10 mouse cellular contexts compared by ENCODE assay signal in genomic region chr3:131524779-131525178, GRCm38 (mm10). TPM values are rescaled to one million over a fixed set of nuclear protein-coding genes. Genes with fewer than 3 reads are reported as not detected.
DNase-seq lines count a peak whose midpoint lies in the region; ATAC-seq and TF ChIP-seq lines count a peak whose summit lies in the region.
"Had no signal": no experiment of that assay in that cellular context is flagged by ENCODE, and none has a peak within 500 bp of the region (broad histone marks: within the 10 kb centered on the region; RNA-seq: fewer than 3 reads in every experiment).

No protein-coding gene starts in this region.

- peak; percentile 33 for DNase-seq in heart, adult 8-10 months (ENCODE audit: low spot score)
- DNase-seq in heart, embryonic 10.5 days (ENCODE audit: low spot score), result no peak
- DNase-seq in CH12.LX (ENCODE audit: extremely low read depth), result no peak
- DNase-seq in cerebellum, adult 18-20 months, result peak; percentile 45 to 59
- DNase-seq in left cerebral cortex, postnatal 25 days (ENCODE audit: low spot score in 2 of 2), result peak; percentile 24 to 35
- peak; percentile 55 for DNase-seq in retina, postnatal 1 day

- TF ChIP-seq EP300 in CH12.LX (IDR thresholded peaks at IDR 0.05; ENCODE audit: low read length), result no peak

- no peaks in the 10 kb centered on the region for H3K36me3 ChIP-seq in heart, embryonic 10.5 days
- no peaks in the 10 kb centered on the region for H3K36me3 ChIP-seq in CH12.LX (replicated peaks in 1 of 2; ENCODE audit: control insufficient read depth in 1 of 2, insufficient read depth in 1 of 2, low read length in 1 of 2)
- H3K36me3 ChIP-seq: heart, embryonic 15.5 days; neural tube, embryonic 12.5 days had no signal

- dilution Hi-C loops in CH12.LX (cut with MboI; ENCODE audit: extremely low pct_ligation_motif_present, extremely low pct_unique_long_range_greater_than_20kb, low sequenced_read_pairs), result no loop called here

- H3K27ac ChIP-seq in heart, embryonic 10.5 days, result no peak overlapping the region
- no peak overlapping the region for H3K27ac ChIP-seq in CH12.LX (ENCODE audit: insufficient read depth, low read depth)
- H3K27ac ChIP-seq: heart, embryonic 15.5 days; neural tube, embryonic 12.5 days had no signal

- no peak overlapping the region for H3K4me2 ChIP-seq in CH12.LX (ENCODE audit: insufficient read depth, low read depth, poor library complexity, severe bottlenecking)
- H3K4me2 ChIP-seq: heart, embryonic 15.5 days; neural tube, embryonic 12.5 days had no signal

- TF ChIP-seq RAD21 in CH12.LX (IDR thresholded peaks at IDR 0.05; ENCODE audit: low read depth, low read length), result peak; percentile 34

- H3K4me3 ChIP-seq in heart, embryonic 10.5 days, result no peak overlapping the region
- H3K4me3 ChIP-seq in CH12.LX (replicated peaks in 1 of 3; ENCODE audit: low read depth in 2 of 3, low read length in 2 of 3, poor library complexity in 1 of 3), result no peak overlapping the region
- H3K4me3 ChIP-seq: heart, embryonic 15.5 days; neural tube, embryonic 12.5 days had no signal

- no peaks in the 10 kb centered on the region for H3K4me1 ChIP-seq in heart, embryonic 10.5 days
- no peaks in the 10 kb centered on the region for H3K4me1 ChIP-seq in CH12.LX (ENCODE audit: control insufficient read depth in 1 of 2, insufficient read depth in 2 of 2)
- H3K4me1 ChIP-seq: neural tube, embryonic 12.5 days had no signal

- TF ChIP-seq POLR2A in CH12.LX (IDR thresholded peaks at IDR 0.05; ENCODE audit: low read depth, low read length), result no peak

- H3K27me3 ChIP-seq in heart, embryonic 10.5 days (ENCODE audit: insufficient read depth, poor library complexity, severe bottlenecking), result no peaks in the 10 kb centered on the region
- H3K27me3 ChIP-seq in CH12.LX (replicated peaks), result no peaks in the 10 kb centered on the region
- H3K27me3 ChIP-seq: heart, embryonic 15.5 days; neural tube, embryonic 12.5 days had no signal

- in situ Hi-C loops in CH12.LX (cut with MboI; ENCODE audit: low pct_ligation_motif_present, low pct_unique_long_range_greater_than_20kb, low sequenced_read_pairs), result no loop called here

- intact Hi-C loops in left cerebral cortex, postnatal 25 days (cut with DNase I), result loop anchor here (1.0 kb wide), 1 partner anchor 204 kb away; no protein-coding TSS in a partner anchor

- H3K9ac ChIP-seq in CH12.LX (ENCODE audit: insufficient read depth, low read depth), result no peak overlapping the region
- H3K9ac ChIP-seq: heart, embryonic 15.5 days; neural tube, embryonic 12.5 days had no signal

- peak in 1 of 2 experiments; percentile 60; a peak in 2 of 4 replicates for TF ChIP-seq CTCF in CH12.LX (conservative IDR thresholded peaks at IDR 0.05 in 1 of 2, IDR thresholded peaks at IDR 0.05 in 1 of 2; ENCODE audit: low read depth in 2 of 2, low read length in 2 of 2)

- ATAC-seq in granulocyte monocyte progenitor cell, adult 5-6 weeks (replicated peaks; ENCODE audit: poor library complexity, severe bottlenecking), result peak; percentile 47; the same call in 1 of the 2 replicates
- ATAC-seq in inflammation-experienced regulatory T-cells, adult 6 months, result no peak

- WGBS in heart, embryonic 10.5 days, result 19% methylated on average over 11 of the region's 11 CpGs

- no peaks in the 10 kb centered on the region for H3K9me3 ChIP-seq in heart, embryonic 10.5 days
- H3K9me3 ChIP-seq in CH12.LX (replicated peaks; ENCODE audit: low read length), result no peaks in the 10 kb centered on the region
- H3K9me3 ChIP-seq: heart, embryonic 15.5 days; neural tube, embryonic 12.5 days had no signal

- H3K79me2 ChIP-seq in CH12.LX (replicated peaks; ENCODE audit: control insufficient read depth, extremely low read depth, insufficient read depth, poor library complexity, severe bottlenecking), result no peaks in the 10 kb centered on the region

TF ChIP-seq in CH12.LX, 34 proteins besides CTCF, POLR2A, EP300 and RAD21:
- TF ChIP-seq SMC3 (IDR thresholded peaks at IDR 0.05; ENCODE audit: low read depth, low read length) (peak; percentile 57), ETS1 (conservative IDR thresholded peaks at IDR 0.05; ENCODE audit: low read depth, low read length) (no peak), MAZ (IDR thresholded peaks at IDR 0.05; ENCODE audit: low read depth, low read length) (no peak), UBTF (IDR thresholded peaks at IDR 0.05; ENCODE audit: low read depth, low read length) (no peak)

RNA-seq across cellular contexts. Expression of gene Sgms2, which starts 33.6 kb away (rescaled TPM):
- total RNA-seq in heart, adult 8-10 months (2022), result 1 to 10 TPM; 1.3 to 2.0 (median 1.7) TPM
- polyA plus RNA-seq in heart, embryonic 10.5 days (2016; fragmentation: Nextera tagmentation; extraction: Ambion mirVana), result 1.4 and 1.9 TPM in 2 replicates
- total RNA-seq in CH12.LX (2012; rRNA removed), result not detected in 2 replicates
- total RNA-seq in CH12.LX (2014; rRNA removed), result not detected in 2 replicates
- not detected in 2 replicates for polyA plus RNA-seq in CH12.LX (2012; ENCODE audit: insufficient read length, low read depth)
- 35.8 and 38.3 TPM in 2 replicates for total RNA-seq in granulocyte monocyte progenitor cell, adult 5-6 weeks (2014; fragmentation: Nextera tagmentation)
- total RNA-seq in granulocyte monocyte progenitor cell, adult 5-6 weeks (2017), result 46.4 and 53.1 TPM in 2 replicates
- total RNA-seq in left cerebral cortex, postnatal 25 days (2021), result 1 to 10 TPM; 2.0 TPM
- polyA plus RNA-seq in inflammation-experienced regulatory T-cells, adult 6 months (2017; shearing (Covaris generic)), result under 1 TPM in 2 of 3 experiments, not detected in 1; 0.06 to 0.09 TPM

RNA-seq across cellular contexts. Expression of gene Papss1, which starts 39.8 kb away (rescaled TPM):
- 10 to 100 TPM in 2 of 4 experiments, 1 to 10 TPM in 2; 8.6 to 10.8 (median 9.9) TPM for total RNA-seq in heart, adult 8-10 months (2022)
- 39.8 and 48.2 TPM in 2 replicates for polyA plus RNA-seq in heart, embryonic 10.5 days (2016; fragmentation: Nextera tagmentation; extraction: Ambion mirVana)
- 15.0 and 19.3 TPM in 2 replicates for total RNA-seq in CH12.LX (2012; rRNA removed)
- 25.5 and 27.1 TPM in 2 replicates for total RNA-seq in CH12.LX (2014; rRNA removed)
- polyA plus RNA-seq in CH12.LX (2012; ENCODE audit: insufficient read length, low read depth), result 13.0 and 13.1 TPM in 2 replicates
- total RNA-seq in granulocyte monocyte progenitor cell, adult 5-6 weeks (2014; fragmentation: Nextera tagmentation), result 15.4 and 19.6 TPM in 2 replicates
- total RNA-seq in granulocyte monocyte progenitor cell, adult 5-6 weeks (2017), result 25.3 and 29.0 TPM in 2 replicates
- total RNA-seq in left cerebral cortex, postnatal 25 days (2021), result 10 to 100 TPM; 65.9 to 67.7 TPM
- 10 to 100 TPM; 20.0 to 29.9 (median 20.4) TPM for polyA plus RNA-seq in inflammation-experienced regulatory T-cells, adult 6 months (2017; shearing (Covaris generic))

Comparison
In these comparisons a context has a peak if more than half of its experiments do, and no peak if none do; other contexts are left out.
1. DNase-seq: peak in heart, adult 8-10 months (single experiment), cerebellum, adult 18-20 months (2 of 2), left cerebral cortex, postnatal 25 days (2 of 2) and retina, postnatal 1 day (single experiment); none in heart, embryonic 10.5 days (single experiment) and CH12.LX (single experiment).
2. RNA of gene Sgms2, which starts 33.6 kb away (total RNA-seq): 35.8 to 53.1 TPM in granulocyte monocyte progenitor cell, adult 5-6 weeks; 2.0 TPM in left cerebral cortex, postnatal 25 days, 1.3 to 2.0 TPM in heart, adult 8-10 months and not detected in CH12.LX; every median in the first group is over 10 times any median in the second.